Mouse (Mus musculus): ENCODE measurements at regions not wholly inside any gene's neighbourhood (a gene's known extent, or its start where the extent isn't known, plus 50 kb on each side); places are given as distances from the start of the nearest gene placed in this dataset.

GRCm38 (mm10) chr8:89310696-89311214 lies 266.8 kb upstream of the Sall1 start:
- DNase-seq, result no peak

GRCm38 (mm10) chr8:89309591-89309990 lies 265.6 kb upstream of the Sall1 start:
- no peak for DNase-seq

DNA sequence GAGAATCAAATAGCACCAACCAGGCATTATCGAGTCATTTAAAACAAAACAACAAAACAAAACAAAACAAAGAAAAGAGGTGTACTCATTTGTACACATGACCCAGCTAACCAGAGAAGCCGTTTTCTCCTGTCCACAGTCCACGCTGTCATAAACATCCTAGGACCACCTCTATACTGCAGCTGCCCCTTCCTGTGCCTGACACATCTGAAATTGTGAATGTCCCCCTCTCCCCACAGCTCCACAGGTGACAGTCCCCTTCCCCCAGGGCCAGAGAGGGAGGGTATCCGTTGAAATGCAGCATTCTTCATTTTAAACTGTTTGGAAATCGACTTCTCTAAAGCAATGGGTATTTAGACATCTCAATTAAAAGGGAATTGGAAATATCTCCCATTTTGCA lies 265.0 kb upstream of the Sall1 start:
- no peak for DNase-seq

GRCm38 (mm10) chr8:89308532-89308931 lies 264.6 kb upstream of the Sall1 start:
- DNase-seq, result no peak

DNA sequence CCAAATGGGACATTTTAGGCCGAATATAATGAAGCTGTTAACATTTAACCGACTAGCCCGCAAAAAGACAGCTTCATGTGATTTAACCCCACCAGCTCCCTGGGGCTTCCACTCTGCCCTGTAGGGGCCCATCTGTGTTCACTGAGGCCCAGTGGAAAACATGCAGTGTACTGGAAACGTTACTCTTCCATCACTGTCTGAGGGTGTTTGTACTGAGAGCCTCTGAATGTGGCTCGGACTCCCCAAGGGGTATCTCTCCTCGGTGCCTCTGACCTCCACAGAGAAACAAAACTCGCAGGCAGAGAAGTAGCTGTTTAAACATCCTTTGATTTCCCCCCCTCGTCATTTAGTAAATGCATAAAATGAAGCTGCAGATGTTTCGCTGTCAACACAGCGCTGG lies 263.6 kb upstream of the Sall1 start:
- no peak for DNase-seq

GRCm38 (mm10) chr8:89307085-89307484 lies 263.1 kb upstream of the Sall1 start:
- DNase-seq, result no peak

DNA sequence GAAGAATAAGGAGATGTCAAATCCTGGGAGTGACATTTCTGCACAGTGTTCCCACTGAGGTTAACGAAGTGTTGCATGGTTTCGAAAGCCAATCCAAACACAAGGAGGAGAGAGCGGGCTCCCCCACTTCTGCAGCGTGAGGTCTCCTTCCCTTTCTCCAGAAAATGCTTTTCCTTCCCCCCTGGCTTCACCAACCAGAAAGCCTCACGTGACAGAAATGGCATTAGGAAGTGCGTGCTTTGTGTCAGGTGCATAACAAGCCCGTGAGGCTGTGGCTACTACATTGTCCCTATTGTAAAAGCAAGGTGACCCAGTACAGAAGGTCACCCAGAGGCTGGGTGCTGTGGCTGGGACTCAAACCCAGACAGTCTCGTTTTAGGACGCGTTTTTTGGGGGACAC lies 260.2 kb upstream of the Sall1 start:
- no peak for DNase-seq

DNA sequence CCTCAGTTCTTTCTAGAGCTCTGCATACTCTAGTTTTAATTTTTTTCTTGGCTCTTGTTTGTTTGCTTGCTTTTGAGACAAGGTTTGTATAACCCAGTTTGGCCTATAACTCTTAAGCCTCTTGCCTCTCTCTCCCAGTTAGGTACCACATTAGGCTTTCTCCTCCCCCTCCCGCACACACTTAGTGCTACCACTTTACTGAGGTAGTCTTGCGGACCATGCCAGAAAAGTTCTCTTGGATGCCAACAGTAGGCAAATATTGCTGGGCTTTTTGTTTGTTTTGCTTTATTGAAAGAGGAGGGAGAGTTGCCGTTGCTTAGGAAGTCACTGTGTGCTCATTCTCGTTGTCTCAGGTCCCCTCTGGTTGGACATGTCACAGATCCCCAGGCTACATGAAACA lies 259.4 kb upstream of the Sall1 start:
- DNase-seq, result no peak

- no peak for DNase-seq
These were observed 255.7 kb upstream of the Sall1 start for GRCm38 (mm10) chr8:89299637-89300036.

GRCm38 (mm10) chr8:89295686-89296085 lies 251.7 kb upstream of the Sall1 start:
- no peak for DNase-seq

DNA sequence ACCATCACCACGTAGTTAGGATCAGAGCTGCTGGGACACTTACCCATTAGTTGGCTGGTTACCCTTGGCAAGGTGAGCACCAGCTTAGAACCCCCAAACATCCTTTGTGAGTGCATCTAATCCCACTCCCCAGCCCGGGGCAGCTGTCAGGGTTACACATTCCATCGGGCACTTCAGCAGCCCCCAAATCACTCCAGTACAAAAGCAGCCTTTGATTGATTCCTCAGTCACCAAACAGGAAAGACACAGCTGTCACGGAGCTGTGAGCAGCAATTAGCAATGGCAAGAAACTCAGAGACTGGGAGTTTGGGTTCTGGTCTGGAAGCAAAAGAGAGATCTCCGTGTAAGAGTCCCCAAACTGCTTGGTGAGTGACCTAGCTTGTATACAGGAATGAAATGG lies 245.1 kb upstream of the Sall1 start:
- DNase-seq, result no peak

- DNase-seq, result no peak
These were observed 241.1 kb upstream of the Sall1 start for GRCm38 (mm10) chr8:89284871-89285564.

GRCm38 (mm10) chr8:89283105-89284096 lies 239.4 kb upstream of the Sall1 start:
- no peak for DNase-seq

DNA sequence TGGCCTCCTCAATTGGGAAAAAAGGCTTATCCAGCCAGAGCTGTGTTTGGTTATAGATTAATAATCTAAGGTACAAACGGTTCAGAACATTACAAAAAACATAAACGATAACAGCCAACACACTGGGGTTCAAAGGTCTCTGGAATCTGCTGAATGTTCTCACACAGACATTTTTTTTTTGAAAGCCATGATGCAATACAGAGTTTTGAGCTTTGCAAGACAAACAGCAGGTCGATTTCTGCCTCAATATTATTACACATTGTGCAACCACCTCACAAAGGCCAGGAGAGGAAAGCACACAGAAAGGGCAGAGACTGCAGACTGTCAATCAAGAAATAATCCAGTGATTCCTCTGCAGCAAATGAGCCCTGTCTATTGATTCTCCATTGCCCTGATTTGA lies 235.9 kb upstream of the Sall1 start:
- DNase-seq, result no peak

- DNase-seq, result no peak
These were observed 235.2 kb upstream of the Sall1 start for GRCm38 (mm10) chr8:89279142-89279541.

DNA sequence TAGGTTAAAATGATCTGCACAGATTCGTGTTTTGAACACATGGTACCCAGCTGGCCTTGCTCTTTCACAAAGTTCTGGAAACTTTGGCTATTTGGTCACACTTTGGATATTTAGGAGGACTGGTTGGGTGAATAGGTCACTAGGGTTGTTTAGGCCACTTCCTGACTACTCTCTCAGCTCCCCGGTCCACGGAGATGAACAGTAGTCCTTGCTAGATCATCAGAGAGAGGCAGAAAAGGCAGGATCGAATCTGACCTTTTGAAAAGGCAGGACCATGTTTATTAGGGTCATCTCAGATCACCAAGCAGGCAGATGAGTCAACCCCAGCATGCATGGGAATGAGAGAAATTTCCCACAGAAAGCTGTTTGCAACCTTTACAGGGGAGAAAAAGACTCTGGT lies 229.3 kb upstream of the Sall1 start:
- no peak for DNase-seq

GRCm38 (mm10) chr8:89272381-89272815 lies 228.4 kb upstream of the Sall1 start:
- no peak for DNase-seq

DNA sequence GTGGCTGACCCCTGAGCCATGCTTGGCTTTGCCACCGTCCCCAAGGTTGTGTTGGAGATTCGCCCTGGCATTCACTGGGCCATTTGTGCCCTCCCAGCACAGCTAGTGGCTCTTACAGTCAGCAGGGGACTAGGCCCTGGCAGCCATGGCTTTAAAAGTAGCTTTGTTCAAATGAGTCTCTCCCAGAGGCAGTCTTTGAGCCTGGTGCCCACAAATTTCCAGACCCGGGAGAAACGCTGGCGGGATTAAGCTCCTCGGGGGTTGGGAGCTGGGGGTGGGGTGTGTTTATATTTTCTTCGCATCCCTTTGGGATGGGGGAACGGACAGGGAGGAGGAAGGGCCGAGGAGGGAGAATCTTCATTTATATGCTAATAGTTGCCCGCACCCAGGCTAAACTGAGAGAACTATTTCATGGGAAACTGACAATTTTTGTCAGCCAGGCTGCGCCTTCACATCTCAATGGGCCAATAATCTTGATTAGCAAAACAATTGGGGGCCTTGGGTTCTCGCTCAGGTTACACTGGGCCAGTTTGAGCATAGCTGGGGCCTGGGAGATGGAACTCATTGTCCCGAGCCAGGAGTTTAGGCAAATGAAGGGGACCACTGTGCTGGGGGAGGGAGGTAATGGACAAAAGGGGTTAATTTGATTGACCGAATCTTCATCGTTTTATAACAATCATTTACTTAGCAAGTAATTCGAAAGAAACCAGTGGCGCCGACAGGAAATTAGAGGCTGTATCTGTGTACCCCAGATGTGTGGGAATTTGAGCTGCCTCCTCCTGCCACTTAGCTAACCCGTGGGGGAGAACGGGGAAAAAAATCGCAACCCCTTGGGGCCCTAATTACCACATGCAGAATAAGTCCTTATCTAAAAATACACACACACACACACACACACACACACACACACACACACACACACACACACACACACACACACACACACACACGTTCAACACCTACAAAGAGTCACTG lies 227.7 kb upstream of the Sall1 start:
- no peak for DNase-seq

DNA sequence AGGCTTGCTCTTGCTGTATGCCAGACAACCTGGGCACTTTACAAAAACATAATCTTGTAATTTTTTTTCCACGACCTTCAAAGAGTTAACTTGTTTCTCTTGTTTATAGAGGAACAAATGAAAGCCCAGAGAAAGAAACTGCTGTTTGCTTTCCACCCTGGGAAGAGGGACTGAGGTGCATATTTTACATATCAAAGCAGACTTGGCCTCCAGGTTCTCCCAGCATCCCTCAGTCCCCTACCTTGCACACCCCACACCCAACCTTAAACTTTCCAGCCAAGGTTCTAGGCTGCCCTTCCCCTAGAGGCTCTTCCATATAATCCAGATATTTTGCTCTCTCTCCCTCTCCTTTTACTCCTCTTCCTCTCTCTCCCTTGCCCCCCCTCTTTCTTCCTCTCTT lies 226.0 kb upstream of the Sall1 start:
- DNase-seq, result no peak

GRCm38 (mm10) chr8:89261163-89261812 lies 217.3 kb upstream of the Sall1 start:
- no peak for DNase-seq

- no peak for DNase-seq
These were observed 215.9 kb upstream of the Sall1 start for GRCm38 (mm10) chr8:89259881-89260280.

DNA sequence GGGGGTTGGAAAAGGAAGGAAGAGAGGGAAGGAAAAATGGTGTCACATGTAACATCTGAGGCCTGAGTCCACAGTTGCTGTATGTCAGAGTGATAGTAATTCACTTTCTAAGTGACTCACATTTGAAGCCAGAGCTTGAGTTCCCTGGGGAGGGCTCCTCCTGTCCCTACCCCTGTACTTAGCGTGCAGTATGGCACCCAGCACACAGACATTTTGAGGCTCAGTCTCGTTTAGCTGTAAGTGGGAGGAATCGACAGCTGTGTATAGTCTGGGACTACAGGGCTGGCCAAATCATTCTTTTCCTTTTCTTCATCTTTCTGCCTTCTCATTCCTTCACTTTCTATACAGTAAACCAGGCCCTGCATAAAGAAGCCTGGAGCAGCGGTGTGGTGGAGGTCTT lies 202.4 kb upstream of the Sall1 start:
- no peak for DNase-seq

Data from right cerebral cortex, postnatal 14 days (tissue).